Mouse (Mus musculus) neural tube, embryonic 10.5 days (tissue): ENCODE data around the gene Hhatl.
A peak's percentile ranks its signal among the peaks of the same experiment; 100 is the strongest.

ENCODE experiments used
- DNase-seq: peaks from one replicate; pipeline ENCODE4 v3.0.0-alpha.2; 2017; ENCODE audit warnings: low spot score; ENCODE audit errors: extremely low spot score

The Hhatl gene

DNA sequence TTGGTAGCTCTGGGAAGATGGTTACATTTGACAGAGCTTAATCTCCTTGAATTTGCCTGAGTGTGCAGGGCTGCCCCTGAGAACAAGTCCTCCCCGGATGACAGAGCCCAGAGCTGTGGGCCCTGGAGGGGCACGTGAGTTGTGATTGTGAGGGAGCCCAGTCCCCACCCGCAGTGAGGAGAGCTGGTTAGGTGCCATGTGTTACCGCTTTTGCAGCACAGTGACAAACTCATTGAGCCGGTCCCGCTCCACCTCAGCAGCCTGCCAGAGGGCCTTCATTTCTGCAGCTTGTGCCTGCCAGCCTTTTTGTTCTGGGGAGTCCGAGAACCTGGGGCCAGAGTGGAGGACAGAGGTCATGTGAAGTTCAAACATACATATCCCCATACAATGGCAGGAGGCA, 15.6 kb upstream of the Hhatl start:
- DNase-seq = no peak

DNA sequence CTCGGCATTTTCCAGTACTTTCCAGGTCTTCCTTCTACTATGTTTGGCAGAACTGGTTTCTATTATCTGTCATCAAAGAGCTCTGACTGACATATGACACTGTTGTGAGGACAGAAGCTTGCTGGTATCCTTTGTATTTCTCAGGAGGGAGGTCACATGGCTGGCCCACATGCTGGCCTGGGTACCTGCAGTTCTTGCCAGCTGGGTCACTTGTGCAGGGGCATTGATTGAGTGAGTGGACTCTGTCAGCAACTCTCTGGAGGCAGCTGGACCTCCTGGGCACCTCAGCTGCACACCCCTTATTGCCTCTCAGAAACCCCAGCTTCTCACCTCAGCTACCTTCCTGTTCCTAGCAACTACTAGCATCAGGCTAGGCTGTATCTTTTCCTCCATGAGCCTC, 15.2 kb upstream of the Hhatl start:
- DNase-seq = no peak

DNA sequence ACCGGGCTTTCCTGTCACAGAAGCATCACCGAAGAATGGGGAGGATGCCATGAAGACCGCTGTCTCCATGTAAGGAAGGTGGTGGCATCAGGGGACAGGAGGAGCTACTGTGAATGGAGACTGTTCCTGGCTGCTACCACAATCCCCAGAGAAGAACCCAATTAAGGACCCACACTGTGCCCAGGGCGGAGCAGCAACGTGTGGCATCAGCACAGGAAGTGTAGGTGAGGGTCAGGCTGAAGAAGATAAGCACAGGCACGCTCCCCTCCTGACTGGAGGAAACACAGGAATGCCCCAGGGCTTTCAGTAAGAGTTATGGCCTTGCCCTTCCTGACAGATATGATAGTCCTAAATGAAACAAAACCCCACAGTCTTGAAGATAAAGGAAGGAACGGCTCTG, 10.4 kb upstream of the Hhatl start:
- DNase-seq = no peak

DNA sequence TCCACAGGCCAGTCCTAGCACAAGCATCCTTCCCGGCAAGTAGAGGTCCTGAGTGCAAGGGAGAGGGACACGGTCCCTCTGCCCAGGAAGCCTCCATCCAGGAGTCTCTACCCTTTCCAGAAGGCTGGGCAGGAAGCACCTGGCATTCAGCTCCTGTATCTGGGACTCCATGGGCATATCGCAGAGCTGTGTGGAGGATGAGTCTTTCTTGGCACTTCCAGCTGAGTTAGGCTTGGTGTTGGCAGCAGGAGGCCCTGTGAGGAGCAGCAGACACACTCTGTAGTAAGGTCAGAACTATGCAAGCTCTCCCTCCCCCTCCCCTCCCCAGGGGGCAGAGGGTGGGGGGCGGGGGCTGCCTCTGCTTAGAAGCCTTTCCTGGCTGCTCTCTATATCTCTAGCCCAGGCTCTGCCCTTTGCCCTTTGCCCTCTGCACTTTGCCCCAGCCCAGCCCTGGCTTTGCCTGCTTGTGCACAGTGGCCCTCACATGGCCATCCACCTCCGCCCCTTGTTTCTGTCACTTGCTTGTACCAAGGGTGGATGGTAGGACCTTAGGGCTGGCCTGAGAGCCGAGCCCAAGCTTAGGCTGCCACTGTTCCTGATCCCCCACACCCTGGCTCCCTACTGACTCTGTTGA, 6.7 kb upstream of the Hhatl start:
- DNase-seq = no peak

DNA sequence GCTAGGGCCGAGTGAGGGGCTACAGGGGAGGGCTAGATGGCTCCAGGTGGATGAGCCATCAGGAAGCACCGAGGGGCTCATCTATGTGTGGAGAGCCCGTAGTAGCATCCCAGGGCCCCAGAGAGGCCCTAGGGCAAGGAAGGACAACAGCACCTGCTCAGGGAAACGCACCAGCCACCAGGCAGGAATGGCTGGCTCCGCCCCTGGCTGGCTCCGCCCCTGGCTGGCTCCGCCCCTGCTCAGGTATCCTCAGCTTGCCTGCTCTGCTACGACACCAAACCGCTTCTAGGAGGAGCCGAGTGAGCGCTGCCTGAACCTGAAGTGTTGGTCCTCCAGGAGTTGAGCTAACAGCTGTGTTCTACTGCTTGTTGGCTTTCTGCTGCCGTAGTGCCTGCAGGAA, 5.4 kb upstream of the Hhatl start:
- no peak for DNase-seq

DNA sequence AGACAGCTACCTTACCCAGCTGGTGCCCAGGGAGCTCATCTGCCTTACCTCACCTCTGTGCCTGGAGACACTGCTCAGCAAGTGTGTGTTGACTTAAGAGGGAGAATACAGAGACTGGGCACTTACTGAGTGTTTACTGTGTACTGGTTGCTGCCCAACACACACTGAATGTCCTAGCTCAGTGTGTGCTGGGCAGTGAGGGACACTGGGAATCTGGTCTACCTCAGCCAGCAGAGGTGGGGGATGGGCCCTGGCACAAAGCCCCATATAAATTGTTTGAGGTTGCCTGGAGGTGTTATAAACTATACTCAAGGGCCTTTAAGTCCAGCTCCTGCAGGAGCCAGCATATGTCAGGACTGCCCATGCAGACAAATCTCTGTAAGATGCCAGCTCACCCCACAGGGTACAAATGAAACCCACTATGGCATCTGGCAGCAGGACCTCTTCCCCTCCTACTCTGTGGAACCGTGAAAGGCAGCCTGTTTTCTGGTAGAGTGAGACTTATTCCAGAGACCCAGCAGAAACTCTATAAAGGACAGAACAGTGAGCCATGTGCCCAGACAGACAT, 2.7 kb upstream of the Hhatl start:
- no peak for DNase-seq

DNA sequence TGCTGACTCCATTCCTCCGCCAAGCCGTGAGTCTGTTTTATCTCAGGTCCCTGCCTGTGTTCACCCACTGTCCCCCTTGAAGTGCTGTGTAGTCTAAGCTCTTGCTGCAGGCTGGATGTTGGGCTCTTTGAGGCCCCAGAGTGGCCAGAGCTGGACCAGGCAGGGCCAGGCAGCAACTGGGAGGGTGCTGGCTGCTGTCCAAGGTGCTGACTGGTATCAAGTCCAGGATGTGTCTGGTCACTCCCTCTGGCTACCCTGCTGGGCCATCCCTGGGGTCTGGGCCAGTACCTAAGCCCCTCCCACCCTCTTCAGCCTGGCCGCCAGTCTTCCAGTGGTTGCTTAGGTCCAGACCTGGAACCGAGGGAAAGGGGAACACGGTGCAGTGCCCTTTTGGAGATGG, 1.1 kb downstream of the Hhatl start:
- peak; percentile 77 for DNase-seq

DNA sequence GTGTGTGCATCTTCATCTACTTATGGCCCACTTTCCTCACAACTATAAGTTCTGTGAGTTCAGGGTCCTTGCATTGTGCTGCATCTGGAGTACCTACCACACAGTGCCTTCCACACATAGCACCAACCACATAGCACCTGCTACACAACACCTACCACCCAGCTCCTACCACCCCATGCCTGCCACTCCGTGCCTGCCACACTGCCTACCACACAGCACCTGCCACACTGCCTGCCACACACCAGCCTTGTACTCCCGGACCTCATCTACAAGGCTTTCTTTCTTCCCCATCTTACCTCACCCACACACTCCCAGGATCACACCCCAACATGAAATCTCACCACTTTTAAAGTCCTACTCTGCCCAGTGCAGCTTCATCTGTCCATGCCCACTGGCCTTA, 5.9 kb downstream of the Hhatl start:
- no peak for DNase-seq

DNA sequence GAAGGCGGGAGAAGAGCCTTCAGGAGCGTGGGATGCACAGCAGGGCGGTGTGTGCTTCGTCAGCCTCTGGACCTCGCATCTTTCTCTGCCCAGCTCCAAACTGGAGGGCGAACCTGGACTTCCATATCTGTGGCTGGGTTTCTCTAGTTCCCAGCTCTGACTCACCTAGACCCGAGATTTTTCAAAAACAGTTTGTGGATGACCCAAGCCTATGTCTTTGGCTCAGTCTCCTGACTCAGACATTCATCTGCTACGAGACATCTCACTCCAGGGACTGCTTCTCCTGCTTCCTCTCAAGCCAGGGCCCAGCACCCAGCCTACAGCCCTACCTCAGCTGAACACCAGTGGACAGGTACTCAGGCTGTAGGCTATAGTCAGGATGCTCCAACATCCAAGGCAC, 7.0 kb downstream of the Hhatl start:
- DNase-seq = no peak

DNA sequence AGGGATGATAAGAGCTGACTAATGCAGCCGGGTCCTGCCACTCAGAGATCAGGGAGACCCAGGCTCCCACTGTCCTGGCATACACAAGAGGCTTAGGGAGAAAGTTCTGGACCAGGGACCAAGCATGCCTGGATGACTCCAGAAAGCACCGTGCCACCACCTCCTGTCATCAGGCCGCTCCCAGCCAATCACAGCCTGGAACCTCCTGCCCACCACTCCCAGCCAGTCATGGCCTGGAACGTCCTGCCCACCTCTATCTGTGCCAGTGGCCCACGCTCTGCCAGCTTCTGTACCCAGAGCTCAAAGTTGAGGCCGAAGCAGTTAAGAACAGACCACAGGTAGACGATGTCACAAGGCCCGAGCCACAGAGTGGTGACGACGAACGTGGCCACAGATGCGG, 7.5 kb downstream of the Hhatl start:
- DNase-seq = no peak

DNA sequence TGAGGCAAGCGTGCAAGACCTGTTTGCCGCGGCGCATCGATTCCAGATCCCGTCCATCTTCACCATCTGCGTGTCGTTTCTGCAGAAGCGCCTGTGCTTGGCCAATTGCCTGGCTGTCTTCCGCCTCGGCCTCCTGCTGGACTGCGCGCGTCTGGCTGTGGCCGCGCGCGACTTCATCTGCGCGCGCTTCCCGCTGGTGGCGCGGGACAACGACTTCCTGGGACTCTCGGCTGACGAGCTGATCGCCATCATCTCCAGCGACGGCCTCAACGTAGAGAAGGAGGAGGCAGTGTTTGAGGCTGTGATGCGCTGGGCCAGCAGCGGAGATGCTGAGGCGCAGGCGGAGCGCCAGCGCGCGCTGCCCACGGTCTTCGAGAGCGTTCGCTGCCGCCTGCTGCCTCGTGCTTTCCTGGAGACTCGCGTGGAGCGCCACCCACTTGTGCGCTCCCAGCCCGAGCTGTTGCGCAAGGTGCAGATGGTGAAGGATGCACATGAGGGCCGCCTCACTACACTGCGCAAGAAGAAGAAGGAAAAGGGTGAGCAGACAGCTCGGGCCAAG, 14.2 kb downstream of the Hhatl start:
- DNase-seq = peak; percentile 45

DNA sequence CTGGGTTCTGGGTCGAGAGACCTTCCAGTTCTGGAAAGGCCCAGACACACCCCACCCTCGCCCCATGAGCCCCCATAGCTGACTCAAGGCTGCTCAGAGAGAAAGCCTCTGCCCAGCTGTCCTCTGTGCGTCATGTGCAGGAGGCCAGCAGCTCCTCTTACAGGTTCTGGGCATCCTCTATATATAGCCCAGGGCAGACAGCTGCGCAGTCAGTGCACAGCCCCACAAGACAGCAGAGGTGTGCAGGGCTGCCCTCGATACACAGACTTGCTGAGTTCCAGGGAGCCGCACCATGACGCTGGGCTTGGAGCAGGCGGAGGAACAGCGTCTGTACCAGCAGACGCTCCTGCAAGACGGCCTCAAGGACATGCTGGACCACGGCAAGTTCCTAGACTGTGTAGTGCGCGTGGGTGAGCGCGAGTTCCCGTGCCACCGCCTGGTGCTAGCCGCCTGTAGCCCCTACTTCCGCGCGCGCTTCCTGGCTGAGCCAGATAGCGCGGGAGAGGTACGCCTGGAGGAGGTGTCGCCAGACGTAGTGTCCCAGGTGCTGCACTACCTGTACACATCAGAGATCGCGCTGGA, 14.7 kb downstream of the Hhatl start, which contains the start of gene Klhl40:
TSS of gene Klhl40 (plus strand) at position 124 of the 582 bp plus-strand sequence.
- DNase-seq = no peak

DNA sequence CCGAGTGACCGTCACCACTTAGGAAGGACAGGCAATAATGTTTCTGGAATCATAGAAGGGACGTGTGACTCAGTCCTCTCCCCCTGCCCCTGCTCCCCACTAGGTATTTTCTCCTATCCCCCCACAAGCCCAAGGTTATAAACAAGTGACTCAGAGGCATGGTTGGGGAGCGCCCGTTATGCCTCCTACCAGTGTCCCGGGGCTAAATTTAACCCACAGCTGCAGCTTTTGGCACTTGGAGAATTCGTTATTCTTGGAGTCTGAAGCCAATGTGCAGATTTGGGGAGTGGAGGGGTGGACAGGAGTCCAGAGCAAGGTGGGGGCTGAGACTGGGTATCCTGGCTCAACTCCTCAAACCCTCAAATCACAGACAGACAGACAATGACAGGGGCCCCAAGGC, 15.8 kb downstream of the Hhatl start:
- no peak for DNase-seq

DNA sequence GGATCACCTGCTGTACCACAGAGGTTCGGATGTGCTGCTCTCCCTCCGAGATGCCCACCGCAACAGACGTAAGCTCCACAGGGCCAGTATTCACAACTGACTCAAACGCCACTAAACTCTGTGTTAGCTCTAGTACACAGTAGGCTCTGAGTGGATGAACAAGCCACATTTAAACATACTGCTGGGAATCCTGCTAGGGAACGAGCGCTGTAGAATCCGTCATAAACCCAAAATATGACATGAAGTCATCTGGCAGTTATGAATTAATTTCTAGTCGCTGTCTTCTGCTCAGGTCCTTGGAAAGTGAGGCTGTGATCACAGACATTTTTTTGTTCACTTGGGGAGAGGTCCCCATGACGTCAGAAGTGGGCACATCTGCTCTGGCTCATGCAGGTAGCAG, 16.4 kb downstream of the Hhatl start:
- DNase-seq = no peak

DNA sequence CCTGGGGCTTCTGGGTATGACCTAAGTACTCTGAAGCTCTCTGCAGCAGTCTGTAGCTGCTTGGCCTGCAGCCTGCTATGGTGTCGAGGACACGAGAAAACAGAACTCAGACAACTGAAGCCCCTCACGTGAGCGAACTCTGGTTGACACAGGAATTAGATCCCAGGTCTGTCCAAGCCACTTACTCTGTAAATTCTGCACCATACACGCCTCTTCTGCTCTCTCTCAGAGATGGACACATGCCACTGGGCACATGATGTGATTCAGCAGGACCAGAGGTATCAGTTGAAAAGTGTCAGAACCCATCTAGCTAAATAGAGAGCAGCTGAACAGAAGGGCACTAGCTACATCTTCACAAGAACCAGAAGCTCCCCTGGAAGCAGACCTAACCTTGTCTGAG, 19.9 kb downstream of the Hhatl start:
- no peak for DNase-seq

DNA sequence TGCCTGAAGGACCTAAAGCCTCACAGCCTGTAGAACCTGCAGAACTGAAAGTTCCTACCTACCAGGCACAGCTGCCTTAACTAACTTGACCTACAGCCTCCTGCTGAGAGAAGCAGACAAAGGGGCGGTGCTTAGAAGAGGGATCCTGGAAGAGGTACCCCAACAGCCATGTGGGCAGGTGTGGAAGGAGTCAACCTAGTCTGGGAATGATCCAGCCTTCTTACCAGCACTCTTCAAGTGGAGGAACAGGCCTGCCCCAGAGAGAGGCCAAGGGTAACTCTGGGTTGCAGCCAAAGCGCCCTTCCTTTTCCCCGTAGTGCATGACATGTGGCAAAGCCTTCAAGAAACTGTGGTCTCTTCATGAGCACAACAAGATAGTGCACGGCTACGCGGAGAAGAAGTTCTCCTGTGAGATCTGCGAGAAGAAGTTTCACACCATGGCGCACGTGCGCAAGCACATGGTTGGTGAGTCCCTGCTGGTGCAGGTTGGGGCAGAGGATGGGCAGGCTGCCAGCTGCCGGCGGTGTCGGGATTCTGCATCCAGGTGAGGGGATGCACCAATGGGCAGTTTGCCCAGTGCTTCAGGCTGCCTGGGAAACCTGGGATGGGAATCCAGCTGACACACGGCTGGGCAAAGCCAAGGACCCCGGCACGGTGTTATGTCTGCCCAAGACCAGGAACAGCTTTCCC, 27.0 kb downstream of the Hhatl start:
- DNase-seq = no peak

DNA sequence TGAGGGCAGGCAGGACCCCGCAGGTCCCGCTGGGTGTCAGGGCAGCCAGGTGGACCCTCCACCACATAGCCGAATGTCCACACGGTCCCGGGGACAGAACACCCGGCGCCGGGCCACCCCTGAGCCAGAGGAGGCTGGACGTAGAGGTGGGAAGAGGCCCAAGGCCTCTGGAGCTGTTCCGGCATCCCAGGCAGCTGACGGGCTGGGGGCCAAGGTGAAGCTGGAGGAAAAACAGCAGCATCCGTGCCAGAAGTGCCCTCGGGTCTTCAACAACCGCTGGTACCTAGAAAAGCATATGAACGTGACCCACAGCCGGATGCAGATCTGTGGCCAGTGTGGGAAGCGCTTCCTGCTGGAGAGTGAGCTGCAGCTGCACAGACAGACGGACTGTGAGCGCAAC, 28.6 kb downstream of the Hhatl start:
- DNase-seq = no peak

DNA sequence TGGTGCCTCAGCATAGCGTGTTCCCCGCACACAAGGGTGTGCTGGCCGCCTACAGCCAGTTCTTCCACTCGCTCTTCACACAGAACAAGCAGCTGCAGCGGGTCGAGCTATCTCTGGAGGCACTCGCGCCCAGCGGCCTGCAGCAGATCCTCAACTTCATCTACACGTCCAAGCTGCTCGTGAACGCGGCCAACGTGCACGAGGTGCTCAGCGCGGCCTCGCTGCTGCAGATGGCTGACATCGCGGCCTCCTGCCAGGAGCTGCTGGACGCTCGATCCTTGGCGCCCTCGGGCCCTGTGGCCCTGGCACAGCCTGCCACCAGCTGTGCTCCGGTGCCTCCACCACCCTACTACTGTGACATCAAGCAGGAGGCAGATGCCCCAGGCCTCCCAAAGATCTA, 29.5 kb downstream of the Hhatl start:
- no peak for DNase-seq

DNA sequence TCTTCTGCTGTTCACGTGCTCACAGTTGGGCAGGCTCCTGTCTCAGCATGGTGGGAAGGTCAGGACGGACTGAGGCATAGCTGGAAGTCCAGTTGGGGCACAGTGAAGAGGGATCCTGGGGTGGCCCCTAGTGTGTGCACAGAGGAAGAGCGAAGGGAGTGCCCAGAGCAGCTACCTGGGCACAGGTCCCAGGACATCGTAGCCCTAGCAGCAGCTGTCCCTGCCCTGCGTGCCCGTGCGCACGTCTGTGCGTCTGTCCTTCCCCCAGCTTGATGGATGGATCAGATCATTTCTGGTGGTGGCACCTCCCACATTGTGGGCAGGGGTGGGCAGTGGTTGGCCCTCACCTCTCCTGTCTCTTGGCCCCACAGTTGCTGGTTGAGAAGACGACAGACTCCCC, 30.1 kb downstream of the Hhatl start:
- no peak for DNase-seq

DNA sequence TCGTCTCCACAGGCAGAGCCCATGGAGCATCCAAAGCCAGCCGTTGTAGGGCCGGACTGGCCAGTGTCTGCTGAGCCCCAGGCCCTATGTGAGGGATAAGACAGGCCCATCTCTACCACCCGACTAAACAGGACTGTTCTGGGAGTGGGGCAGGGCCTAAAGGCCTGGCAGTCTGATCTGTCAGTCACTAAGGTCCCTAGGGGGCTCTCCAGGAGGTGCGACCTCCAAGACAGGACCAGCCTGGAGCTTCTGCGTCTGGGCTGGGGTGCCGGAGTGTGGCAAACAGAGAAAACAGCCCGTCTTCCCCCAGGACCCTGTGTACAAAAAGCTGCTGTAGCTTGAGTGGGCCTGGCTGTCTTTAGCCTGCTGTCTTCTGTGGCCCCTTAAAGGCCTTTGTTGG, 30.5 kb downstream of the Hhatl start:
- DNase-seq = no peak

DNA sequence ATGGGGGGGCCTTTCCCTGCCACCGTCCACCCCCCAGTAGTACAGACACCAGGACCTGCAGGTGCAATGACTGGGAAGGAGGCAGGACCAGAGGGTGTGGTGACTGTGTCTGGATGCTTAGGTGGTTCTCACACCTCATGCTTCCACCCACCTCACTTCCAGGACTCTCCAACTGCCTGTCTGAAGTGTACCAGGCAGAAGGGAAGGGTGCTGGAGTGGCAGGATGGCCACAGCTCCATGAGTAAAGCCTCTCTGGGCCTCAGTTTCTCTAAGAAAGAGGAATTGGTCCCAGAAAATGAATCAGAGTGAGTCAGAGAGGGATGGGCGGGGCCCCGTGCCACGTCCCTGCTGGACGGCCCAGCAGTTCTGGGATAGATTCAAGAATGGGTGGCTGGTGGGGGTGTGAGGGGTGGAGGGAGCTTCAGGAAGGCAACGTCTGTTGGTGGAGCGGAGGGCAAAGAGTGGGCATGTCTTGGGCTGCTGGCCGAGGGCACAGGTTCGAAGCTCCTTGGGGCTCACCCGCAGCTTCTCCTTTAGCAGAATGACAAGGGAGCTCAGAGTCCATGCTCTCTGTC, 31.1 kb downstream of the Hhatl start:
- DNase-seq = no peak
